Mouse (Mus musculus): ENCODE data around the gene Sult1d1.
"Not testable (repeated sequence)": the region's sequence is repeated elsewhere in the genome, so short reads cannot be mapped to it uniquely, and the experiment has no call there.

Gene Sult1d1

DNA sequence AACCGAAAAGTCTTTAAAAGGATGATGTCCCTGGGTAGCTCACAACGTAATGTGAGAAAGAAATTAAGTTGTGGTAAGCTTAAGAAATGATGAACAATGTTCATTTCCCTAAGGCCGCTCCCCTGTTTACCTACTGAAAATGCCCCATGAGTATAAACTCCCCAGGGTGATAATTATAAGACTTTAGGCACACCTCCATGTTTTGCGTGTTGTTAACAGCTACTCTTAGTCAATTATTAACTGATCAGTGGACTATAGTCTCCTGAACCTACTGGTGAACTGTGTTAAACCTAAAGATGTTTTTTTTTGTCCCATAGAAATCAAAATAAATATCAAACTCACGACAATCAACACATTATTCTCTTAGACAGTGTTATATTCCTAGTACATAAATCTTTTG is at the start of gene Sult1d1:
Gene Sult1d1, minus strand, starts transcription at position 183 of the 400 bp plus-strand sequence.
- no peak for DNase-seq

DNA sequence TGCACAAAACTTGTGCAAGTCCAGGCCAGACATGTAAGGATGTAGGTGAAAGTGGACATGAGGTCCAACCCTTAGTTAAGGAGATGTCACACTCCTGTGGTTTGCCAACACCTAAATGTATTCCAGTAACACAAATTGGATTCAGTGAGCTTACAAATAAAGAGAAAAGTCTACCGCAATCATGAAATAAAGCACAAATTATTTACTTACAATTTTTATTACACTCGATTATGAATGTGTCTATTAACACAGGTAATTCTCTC is 46.2 kb upstream of the Sult1d1 start:
- DNase-seq, result no peak

DNA sequence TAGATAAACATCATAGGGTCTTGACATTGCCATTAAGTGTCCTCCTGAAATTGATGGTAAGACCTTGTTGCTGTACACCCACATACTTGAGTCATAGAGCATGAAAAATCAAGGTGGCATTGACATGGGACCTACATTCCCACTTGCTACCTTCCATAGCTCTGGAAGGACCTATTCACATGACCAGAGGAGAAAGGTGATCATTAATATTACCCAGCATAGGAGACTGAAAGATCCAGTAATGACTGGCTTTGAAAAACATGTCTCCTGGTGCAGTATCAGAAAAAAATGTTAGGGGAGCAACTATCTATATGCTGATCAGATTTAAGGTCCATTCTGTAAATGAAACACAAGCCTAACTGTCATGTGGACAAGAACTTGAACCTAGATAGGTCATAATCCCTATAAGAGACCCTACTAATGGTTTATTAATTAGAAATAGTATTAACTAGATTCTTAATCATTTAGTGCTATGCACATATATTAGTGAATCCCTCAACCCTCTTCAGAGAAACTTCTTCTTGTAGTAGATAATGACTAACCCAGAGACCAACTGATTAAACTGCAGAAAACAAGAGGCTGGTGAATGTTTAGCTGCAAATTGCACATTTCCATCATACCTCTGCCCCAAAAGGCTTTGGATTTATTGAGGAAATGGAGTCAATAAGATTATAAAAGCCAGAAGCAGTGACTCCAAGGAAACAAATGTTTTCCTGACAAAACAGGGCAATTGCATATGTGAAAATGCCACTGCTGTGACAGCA is 45.7 kb upstream of the Sult1d1 start:
- DNase-seq, result no peak

DNA sequence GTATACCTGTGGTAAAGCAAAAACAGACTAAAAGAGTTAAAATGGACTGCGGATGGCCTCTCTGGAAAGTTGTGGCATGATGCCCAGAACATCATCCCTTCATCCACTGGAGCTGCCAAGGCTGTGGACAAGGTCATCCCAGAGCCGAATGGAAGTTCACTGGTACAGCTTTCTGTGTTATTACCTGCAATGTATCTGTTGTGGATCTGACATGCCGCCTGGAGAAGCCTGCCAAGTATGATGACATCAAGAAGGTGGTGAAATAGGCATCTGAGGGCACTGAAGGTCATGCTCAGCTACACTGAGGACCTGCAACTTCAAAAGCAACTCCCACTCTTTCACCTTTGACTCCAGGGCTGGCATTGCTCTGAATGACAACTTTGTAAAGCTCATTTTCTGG is 32.2 kb upstream of the Sult1d1 start:
- no peak for DNase-seq

DNA sequence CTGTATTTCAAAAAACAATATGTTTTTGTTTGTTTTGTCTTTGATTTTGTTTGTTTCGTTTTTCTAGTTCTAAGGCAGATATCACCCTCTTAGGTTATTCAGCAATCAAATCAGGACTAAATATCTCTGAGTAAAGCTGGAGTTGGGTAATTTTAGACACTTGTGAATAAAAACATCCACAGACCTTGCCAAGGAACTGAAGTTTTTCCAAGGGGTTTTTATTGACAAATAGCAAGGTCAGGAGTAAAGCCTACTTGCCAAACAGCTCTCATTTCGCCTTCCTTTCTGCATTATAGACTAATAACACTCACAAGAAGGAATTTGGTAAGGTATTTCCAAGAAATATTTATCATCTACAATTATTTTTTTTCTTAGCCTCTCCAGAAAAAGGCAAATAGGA is 29.1 kb upstream of the Sult1d1 start:
- no peak for DNase-seq

DNA sequence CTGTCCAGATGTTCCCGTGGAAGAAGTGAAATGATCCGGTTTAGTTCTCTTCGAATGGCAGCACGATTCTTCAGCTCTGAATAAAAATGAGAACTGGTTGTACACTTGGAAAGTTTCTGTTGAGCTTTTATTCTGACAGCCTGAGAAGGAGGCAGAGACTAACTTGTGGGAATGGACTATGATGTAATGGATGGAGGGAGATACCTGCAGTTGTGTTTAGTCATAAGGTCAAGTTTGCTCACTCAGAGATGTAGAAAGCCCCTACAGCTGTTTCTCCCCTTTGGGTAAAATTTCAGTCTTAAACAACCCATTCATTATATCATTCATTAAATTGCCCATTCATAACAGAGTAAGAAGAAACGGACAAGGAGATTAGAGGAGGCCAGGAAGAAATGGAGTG is 22.7 kb upstream of the Sult1d1 start, which contains the start of gene Sult1e1:
Gene Sult1e1, minus strand, starts transcription at position 101 of the 400 bp plus-strand sequence.
- no peak for DNase-seq

DNA sequence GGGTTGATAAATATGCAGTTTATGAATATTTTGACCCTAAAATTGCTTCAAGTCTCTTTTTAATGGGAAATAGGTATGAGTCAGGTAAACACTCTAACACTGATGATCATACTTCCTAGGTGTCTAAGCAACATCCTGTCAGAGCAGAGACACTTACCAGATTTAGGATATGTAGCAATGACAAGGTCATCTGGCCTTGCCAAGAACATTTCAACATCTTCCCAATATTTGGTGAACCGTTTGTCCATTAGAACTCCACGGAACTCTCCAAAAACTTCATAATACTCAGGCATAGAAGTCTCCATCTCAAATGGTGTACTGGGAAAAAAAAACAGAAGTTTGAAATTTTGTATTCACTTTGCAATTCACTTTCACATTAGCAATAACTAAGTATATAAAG is 21.1 kb upstream of the Sult1d1 start:
- no peak for DNase-seq

DNA sequence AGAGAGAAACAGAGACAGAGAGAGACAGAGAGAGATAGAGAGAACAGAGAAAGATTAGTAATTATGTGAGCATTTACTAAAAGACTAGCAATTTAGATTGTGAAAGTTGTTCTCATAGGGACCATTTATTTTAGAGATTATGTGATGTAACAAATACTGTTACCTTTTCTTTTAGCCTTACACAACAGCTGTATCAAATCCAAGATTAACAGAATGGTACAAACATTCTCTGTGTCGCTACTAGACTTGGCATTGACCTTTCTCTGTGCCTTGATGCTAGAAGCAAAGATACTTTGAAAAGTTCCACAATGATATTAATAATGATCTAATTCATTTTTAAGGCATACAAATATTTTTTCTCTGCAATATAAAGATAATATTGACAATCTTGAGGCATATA is 11.6 kb upstream of the Sult1d1 start:
- no peak for DNase-seq

DNA sequence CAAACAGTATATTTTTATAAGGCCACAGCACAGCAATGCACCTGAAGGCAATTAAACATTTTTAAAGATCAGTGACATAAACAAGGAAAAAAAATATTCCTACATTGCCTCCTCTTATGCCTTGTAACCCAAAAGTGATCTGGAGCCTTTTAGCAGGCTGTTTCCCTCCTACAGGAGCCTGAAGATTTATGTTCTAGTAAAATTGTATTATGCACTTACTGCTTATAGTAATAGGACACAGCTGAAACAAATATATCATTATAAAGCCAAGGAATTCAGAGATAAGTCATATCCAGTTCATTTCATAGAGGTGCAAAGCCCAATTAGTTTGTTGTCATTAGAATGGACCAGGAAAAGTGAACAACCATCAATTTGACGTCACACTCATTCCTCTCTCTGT is 5.3 kb upstream of the Sult1d1 start:
- no peak for DNase-seq

DNA sequence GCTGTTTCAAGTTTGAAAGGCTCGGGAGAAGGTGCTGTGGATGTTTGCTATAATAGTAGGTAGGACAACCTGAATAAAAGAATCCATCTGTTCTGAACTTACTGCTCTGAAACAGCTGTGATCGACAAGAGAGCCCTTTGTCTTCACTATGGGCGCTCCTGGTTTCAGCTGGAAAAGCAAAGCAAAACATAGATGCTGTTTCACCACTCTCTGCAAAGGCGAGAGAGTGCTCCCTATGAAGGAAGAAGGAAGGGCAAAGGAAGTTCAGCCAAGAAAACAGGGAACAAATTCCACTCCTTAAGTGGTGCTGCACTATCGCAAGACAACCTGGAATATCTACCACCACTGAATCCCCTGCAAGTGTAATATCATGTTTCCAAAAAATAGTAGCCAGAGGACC is 4.7 kb upstream of the Sult1d1 start:
- no peak for DNase-seq

DNA sequence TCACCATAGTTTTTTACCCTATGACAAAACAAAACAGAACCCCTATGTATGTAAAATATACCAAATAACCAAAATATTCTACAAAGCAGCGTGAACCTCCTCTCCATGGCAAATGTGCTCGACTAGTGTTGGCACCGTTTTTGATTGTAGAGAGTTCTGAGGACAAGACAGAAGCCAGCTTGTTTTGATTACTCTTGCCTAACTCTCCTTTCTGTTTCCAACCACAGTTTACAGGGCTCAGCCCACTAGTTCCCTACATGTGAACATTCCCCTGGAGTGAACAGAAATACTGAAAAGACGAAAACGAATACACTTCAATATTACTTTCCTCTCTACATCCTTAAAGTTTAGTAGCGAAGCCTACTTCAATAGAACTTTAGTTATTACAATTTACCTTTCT is 4.0 kb upstream of the Sult1d1 start:
- no peak for DNase-seq

DNA sequence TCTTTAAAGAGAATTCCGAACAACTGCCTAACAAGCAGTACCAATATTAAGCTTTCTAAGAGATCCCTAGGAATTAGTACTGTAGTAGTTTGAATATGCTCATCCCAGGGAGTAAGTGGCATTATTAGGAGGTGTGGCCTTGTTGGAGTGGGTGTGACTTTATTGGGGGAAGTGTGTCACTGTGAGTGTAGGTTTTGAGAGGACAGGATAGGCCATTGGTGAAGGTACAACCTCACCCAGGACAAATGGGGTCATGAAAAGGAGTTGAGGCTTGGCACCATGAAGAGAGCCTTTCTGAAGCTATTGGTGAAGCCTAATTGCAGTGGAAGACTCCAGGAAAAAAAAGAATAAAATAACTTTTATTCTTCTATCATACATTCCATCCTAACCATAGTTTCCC is 1.5 kb downstream of the Sult1d1 start:
- DNase-seq, result no peak

DNA sequence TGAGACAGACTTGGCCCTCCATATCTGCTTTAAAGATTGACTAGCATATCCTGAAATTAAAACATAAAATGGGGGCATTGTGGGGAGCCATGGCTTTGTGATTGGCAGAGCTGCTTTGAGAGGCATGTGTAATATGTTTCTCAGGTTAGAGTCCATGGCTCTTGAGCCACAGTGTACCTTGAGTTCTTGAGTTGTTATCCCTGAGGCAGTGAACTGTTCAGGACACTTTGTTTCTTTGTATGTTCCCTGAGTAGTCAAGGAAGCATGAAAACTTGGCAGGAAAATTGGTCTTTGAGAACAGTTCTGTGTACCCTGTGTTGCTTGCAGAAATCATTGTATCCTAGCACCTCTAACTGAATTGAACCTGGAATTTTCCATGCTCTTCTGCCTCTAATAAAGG is 5.9 kb downstream of the Sult1d1 start:
- DNase-seq, result no peak

DNA sequence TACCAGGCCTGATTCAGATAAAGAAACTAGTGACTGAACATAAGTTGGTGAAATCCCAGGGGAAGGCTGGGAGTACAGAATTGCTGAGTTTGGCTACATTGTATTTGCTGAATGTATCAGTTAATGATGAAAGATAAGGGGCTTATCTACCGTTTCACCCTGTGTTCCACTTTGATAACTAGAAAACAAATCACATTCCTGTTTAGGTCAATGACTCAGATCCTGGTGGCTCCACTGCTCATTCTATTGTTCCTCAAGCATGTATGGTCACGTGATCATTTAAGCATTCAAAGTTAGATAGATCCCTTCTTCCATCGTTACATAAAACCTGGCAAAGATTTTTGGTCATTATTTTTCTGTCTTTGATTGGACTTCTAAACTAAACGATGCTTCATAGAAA is 6.3 kb downstream of the Sult1d1 start:
- no peak for DNase-seq

DNA sequence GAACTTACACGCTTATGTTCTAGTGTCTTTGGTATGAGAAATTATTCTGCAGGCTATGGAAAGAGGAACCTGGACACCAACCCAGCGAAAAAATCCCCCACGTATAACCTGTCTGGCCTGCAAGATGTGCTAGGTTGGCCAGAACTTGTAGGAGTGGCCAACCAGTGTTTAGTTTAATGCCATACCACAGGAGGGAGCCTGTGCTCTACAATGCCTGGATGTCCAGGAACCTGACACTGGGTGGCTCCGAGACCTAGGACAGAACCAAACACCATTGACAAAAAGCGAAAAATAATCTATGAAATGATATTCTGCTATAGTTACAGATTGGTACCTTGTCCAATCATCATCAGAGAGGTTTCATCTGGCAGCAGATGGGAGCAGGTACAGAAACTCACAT is 8.7 kb downstream of the Sult1d1 start:
- DNase-seq, result no peak

DNA sequence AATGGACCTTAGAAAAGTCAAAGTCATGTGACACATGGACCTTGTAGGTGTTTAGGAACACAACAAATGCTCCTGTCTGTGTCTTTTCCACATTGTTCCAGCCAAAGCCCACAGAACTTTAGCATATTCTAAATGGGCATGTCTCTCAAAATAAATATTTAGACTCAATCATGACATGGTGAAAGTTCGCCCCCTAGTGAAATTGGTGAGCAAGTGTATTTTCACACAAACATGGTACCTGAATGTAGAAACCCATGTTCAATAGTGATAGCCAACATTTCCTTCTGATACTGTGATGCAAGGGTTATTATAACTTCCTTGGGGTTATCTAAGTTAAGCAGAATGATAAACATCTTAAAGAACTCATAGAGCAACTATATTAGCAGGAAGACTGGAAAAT is 17.9 kb downstream of the Sult1d1 start:
- no peak for DNase-seq

DNA sequence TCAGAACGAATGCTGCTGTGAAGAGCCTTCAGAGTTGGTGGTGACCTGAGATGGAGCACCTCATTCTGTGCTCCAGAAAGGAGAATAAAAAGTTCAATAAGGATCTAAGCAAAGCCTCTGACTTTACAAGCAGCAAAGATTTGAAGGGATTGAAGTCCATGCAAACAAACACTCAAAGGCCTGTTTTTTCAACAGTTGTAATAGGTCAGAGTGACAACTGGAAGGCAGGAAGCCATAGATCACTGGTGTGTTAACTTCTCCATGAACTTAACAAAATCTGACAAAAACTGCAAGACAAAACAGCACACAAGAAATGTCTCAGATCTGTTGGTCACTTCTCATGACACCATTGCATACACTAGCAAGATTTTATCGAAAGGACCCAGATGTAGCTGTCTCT is 30.7 kb downstream of the Sult1d1 start, which contains the start of gene Sult1b1:
Gene Sult1b1, minus strand, starts transcription at position 85 of the 400 bp plus-strand sequence.
- DNase-seq, result no peak

DNA sequence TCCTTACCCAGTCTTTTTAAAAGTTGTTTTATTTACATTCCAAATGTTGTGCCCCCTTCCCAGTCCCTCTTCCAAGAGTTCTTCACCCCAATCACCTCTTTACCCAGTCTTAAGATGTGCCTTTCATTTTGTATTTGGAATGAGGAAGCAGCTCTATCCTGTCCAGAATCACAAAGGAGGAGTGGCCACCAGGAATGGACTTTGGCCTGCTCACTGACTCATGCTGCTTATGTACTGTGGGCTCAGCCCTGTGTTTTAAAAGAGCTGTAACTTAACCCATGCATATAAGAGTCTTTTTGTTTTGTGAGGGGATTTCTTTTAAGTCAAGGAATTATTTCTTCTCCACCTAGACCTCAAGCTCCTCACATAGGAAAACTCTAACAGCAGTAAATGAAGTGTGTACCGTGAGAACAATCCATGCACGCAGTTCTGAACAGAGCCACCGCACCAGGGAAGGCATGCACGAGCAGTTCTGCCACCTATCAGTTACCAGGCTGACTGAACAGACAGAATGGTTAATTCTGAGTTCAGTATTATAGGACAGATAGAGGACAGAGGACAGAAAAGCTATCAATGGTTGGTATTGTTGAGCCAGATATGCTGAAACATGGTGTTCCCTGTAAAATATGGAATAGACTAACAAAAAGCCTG is 32.7 kb downstream of the Sult1d1 start:
- no peak for DNase-seq

DNA sequence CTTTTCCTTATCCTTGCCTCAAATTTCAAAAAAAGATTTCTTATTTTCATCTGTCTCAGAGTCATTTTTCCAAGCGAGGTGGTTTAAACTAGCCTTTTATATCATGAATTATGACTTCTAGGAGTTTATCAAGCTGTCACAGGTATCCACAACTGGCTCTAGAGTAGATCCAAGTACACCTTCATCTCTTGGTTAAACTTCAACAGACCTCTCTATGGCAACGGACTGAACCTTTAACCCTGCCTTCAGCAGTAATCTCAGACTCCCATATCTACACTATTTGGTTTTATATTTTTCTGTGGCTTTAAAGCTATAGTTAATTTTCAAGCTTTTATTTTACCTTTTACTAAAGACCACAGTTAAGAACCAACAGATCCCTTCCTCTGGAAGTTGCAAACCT is 36.5 kb downstream of the Sult1d1 start:
- no peak for DNase-seq

DNA sequence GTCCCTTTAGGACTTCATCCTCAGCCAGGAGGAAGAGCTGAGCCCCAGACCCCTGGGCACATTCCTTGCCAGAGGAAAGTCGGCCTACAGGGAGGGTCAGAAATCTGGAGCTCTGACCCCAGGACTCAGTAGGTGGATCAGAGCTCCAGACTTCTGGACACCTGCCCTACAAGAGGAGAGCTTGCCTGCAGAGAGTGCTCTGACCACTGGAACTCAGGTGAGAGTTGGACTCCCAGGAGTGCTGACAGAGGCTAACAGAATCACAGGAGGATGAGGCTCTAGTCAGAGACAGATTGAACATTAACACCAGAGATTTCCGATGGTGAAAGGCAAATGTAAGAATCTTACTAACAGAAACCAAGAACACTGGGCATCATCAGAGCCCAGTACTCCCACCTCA is 45.3 kb downstream of the Sult1d1 start:
- not testable (repeated sequence) for DNase-seq

DNA sequence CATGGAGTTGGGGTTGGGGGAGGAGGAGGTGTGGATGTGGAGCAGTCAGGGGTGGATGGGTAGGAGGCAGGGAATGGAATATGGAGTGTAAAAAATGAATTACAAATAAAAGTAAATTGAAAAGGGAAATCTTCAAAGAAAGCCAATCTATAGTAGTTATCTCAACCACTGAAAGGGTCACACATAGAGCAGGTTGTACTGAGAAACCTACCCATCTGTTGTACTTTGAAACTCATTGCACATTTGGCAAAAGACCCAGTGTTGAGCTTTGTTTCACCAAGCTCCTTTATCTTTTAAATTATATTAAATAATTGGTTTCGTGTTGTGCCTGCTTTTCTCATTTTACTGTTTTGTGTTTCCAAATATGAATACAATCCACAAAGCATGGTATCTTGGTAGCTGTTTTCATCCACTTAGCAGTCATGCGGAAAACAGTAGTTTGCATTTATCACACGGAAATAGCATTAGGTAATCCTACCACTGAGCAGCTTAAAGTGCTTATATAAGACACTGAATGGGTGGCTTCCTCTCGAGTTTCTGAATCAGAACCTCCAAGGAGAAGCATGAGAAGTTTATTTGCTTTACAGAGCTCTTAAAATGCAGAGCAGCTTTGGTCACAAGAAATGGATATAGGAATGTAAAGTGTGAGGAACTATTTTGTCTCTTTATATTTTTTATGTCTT is 62.9 kb downstream of the Sult1d1 start:
- DNase-seq, result no peak

Data from lung, postnatal 4 days (tissue).